Mouse (Mus musculus): ENCODE measurements around the gene Kdm1b.

DNA sequence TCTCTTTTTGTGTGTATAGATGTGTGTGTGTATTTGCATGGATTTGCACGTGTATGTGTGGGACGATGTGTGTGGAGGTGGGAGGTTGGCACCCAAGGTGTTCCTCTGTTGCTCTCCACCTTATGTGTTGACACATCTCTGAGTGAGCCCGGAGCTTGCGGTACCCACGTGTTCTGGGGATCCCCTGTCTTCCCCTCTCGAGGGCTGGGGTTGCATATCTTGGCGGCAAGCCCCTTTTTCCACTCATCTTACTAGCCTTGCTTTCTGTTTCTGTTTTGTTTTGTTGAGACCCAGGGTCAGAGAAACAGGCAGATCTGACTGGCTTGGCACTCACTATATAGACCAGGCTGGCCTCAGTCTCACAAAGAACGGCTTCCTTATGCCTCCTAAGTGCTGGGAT is 89.8 kb downstream of the Kdm1b start:
- TF ChIP-seq CTCF (IDR thresholded peaks at IDR 0.05; ENCODE audit: control insufficient read depth, insufficient read depth, insufficient read length) (no peak), MYOD1 (IDR thresholded peaks at IDR 0.05; ENCODE audit: control insufficient read depth, insufficient read length, low read depth) (no peak), MAX (IDR thresholded peaks at IDR 0.05) (no peak), MYOG (IDR thresholded peaks at IDR 0.05; ENCODE audit: control insufficient read depth, extremely low read depth, insufficient read length) (no peak), FOSL1 (IDR thresholded peaks at IDR 0.05; ENCODE audit: insufficient read depth, low read length, poor library complexity, severe bottlenecking) (no peak), USF1 (IDR thresholded peaks at IDR 0.05; ENCODE audit: low read depth) (no peak), CEBPB (IDR thresholded peaks at IDR 0.05; ENCODE audit: low read depth) (no peak)
